In genomic region chr13:48260690-48261278, GRCm38 (mm10) we compare ENCODE assay signal across 8 mouse cellular contexts. TPM values are rescaled to one million over a fixed set of nuclear protein-coding genes. Genes with fewer than 3 reads are reported as not detected.
DNase-seq lines count a peak whose midpoint lies in the region; ATAC-seq and TF ChIP-seq lines count a peak whose summit lies in the region.

TSS of gene Id4 (plus strand) at chr13:48261228.

- ATAC-seq in erythroblast, adult 5-6 weeks (replicated peaks; ENCODE audit: low FRiP score, poor library complexity, severe bottlenecking) = no peak
- peak; percentile 98 for ATAC-seq in embryonic facial prominence, embryonic 15.5 days (ENCODE audit: insufficient number of reproducible peaks, low FRiP score, low TSS enrichment, low read depth)
- ATAC-seq in limb, embryonic 12.5 days (ENCODE audit: insufficient number of reproducible peaks, insufficient read depth, low FRiP score, low TSS enrichment, low read depth) = peak; percentile 92
- peak; percentile 97 for ATAC-seq in midbrain, embryonic 16.5 days
- peak; percentile 98 for ATAC-seq in stomach, postnatal 0 days (ENCODE audit: low FRiP score, low TSS enrichment)

- WGBS in embryonic facial prominence, embryonic 15.5 days = under 1% methylated on average over 52 of the region's 52 CpGs
- under 1% methylated on average over 52 of the region's 52 CpGs for WGBS in limb, embryonic 12.5 days
- WGBS in midbrain, embryonic 16.5 days = under 1% methylated on average over 51 of the region's 52 CpGs
- under 1% methylated on average over 49 of the region's 52 CpGs for WGBS in stomach, postnatal 0 days

- TF ChIP-seq EP300 in stomach, postnatal 0 days (optimal IDR thresholded peaks at IDR 0.05) = no peak

- no peak for TF ChIP-seq CTCF in stomach, postnatal 0 days (IDR thresholded peaks at IDR 0.05; ENCODE audit: low read depth)

- no peaks in the 10 kb centered on the region for H3K4me1 ChIP-seq in erythroblast, embryonic 14.5 days (ENCODE audit: control insufficient read depth)
- H3K4me1 ChIP-seq in embryonic facial prominence, embryonic 15.5 days = peaks cover 10% of the 10 kb centered on the region; the same call in 1 of the 2 replicates
- H3K4me1 ChIP-seq in limb, embryonic 12.5 days (replicated peaks) = peaks cover 3% of the 10 kb centered on the region
- peaks cover 10% of the 10 kb centered on the region for H3K4me1 ChIP-seq in midbrain, embryonic 16.5 days (ENCODE audit: control insufficient read depth, insufficient read depth, low read length)
- H3K4me1 ChIP-seq in stomach, postnatal 0 days (replicated peaks; ENCODE audit: control insufficient read depth, insufficient read depth) = no peaks in the 10 kb centered on the region

- DNase-seq in heart, adult 9 months (ENCODE audit: low spot score in 2 of 2) = peak; percentile 94 to 95
- DNase-seq in kidney, adult 9 months = peak; percentile 97
- DNase-seq in stomach, postnatal 0 days (ENCODE audit: low spot score) = peak; percentile 98

- H3K27me3 ChIP-seq in erythroblast, embryonic 14.5 days (ENCODE audit: control insufficient read depth) = peaks cover 54% of the 10 kb centered on the region
- H3K27me3 ChIP-seq in embryonic facial prominence, embryonic 15.5 days = no peaks in the 10 kb centered on the region
- H3K27me3 ChIP-seq in limb, embryonic 12.5 days = peaks cover 5% of the 10 kb centered on the region; the same call in 1 of the 2 replicates
- no peaks in the 10 kb centered on the region for H3K27me3 ChIP-seq in midbrain, embryonic 16.5 days (ENCODE audit: control insufficient read depth, insufficient read depth, low read depth, low read length)
- no peaks in the 10 kb centered on the region for H3K27me3 ChIP-seq in stomach, postnatal 0 days (ENCODE audit: control insufficient read depth, insufficient read depth, low read length)

- H3K36me3 ChIP-seq in erythroblast, embryonic 14.5 days (ENCODE audit: control insufficient read depth) = no peaks in the 10 kb centered on the region
- no peaks in the 10 kb centered on the region for H3K36me3 ChIP-seq in embryonic facial prominence, embryonic 15.5 days
- H3K36me3 ChIP-seq in limb, embryonic 12.5 days = no peaks in the 10 kb centered on the region
- H3K36me3 ChIP-seq in midbrain, embryonic 16.5 days (ENCODE audit: control insufficient read depth, insufficient read depth, low read length) = no peaks in the 10 kb centered on the region
- H3K36me3 ChIP-seq in stomach, postnatal 0 days (ENCODE audit: control insufficient read depth, insufficient read depth, low read length) = no peaks in the 10 kb centered on the region

- peak within 1 kb of the TSS; percentile 76 for H3K9ac ChIP-seq in embryonic facial prominence, embryonic 15.5 days
- peak within 1 kb of the TSS; percentile 79 for H3K9ac ChIP-seq in limb, embryonic 12.5 days (replicated peaks)
- H3K9ac ChIP-seq in midbrain, embryonic 16.5 days (ENCODE audit: low read depth, low read length) = peak within 1 kb of the TSS; percentile 100
- peak within 1 kb of the TSS; percentile 85 for H3K9ac ChIP-seq in stomach, postnatal 0 days (ENCODE audit: low read length)

- peak within 1 kb of the TSS; percentile 91 for H3K4me2 ChIP-seq in embryonic facial prominence, embryonic 15.5 days (replicated peaks)
- peak within 1 kb of the TSS; percentile 82 for H3K4me2 ChIP-seq in limb, embryonic 12.5 days
- peak within 1 kb of the TSS; percentile 58 for H3K4me2 ChIP-seq in midbrain, embryonic 16.5 days (ENCODE audit: low read length)
- H3K4me2 ChIP-seq in stomach, postnatal 0 days (replicated peaks; ENCODE audit: low read depth) = peak within 1 kb of the TSS; percentile 80

- H3K27ac ChIP-seq in embryonic facial prominence, embryonic 15.5 days (replicated peaks) = peak within 1 kb of the TSS; percentile 92
- peak within 1 kb of the TSS; percentile 89 for H3K27ac ChIP-seq in limb, embryonic 12.5 days
- peak within 1 kb of the TSS; percentile 99 for H3K27ac ChIP-seq in midbrain, embryonic 16.5 days (ENCODE audit: low read length)
- H3K27ac ChIP-seq in stomach, postnatal 0 days (replicated peaks) = peak within 1 kb of the TSS; percentile 93

- peak within 1 kb of the TSS; percentile 30 for H3K4me3 ChIP-seq in erythroblast, embryonic 14.5 days (replicated peaks)
- H3K4me3 ChIP-seq in embryonic facial prominence, embryonic 15.5 days (replicated peaks) = peak within 1 kb of the TSS; percentile 78
- peak within 1 kb of the TSS; percentile 70 for H3K4me3 ChIP-seq in limb, embryonic 12.5 days (replicated peaks)
- H3K4me3 ChIP-seq in midbrain, embryonic 16.5 days (ENCODE audit: low read depth, low read length) = peak within 1 kb of the TSS; percentile 92
- peak within 1 kb of the TSS; percentile 72 for H3K4me3 ChIP-seq in stomach, postnatal 0 days (ENCODE audit: low read depth, low read length)

- H3K9me3 ChIP-seq in erythroblast, embryonic 14.5 days (ENCODE audit: control insufficient read depth, low read length) = no peaks in the 10 kb centered on the region; the same call in 1 of the 2 replicates
- no peaks in the 10 kb centered on the region for H3K9me3 ChIP-seq in embryonic facial prominence, embryonic 15.5 days (replicated peaks)
- H3K9me3 ChIP-seq in limb, embryonic 12.5 days = no peaks in the 10 kb centered on the region
- H3K9me3 ChIP-seq in midbrain, embryonic 16.5 days (replicated peaks; ENCODE audit: control insufficient read depth, low read length, poor library complexity, severe bottlenecking) = no peaks in the 10 kb centered on the region
- no peaks in the 10 kb centered on the region for H3K9me3 ChIP-seq in stomach, postnatal 0 days (ENCODE audit: control insufficient read depth, low read length)

RNA-seq across cellular contexts. Expression of gene Id4, which starts in this region (rescaled TPM):
- polyA plus RNA-seq in erythroblast, embryonic 14.5 days (2012) = 0.01 TPM in 1 of 2 replicates, not detected in the other
- not detected in 2 replicates for total RNA-seq in erythroblast, adult 5-6 weeks (2015; ENCODE audit: low replicate concordance)
- total RNA-seq in erythroblast, adult 5-6 weeks (2017; ENCODE audit: low replicate concordance) = 0.51 TPM in 1 of 2 replicates, not detected in the other
- polyA plus RNA-seq in embryonic facial prominence, embryonic 15.5 days (2015; fragmentation: Nextera tagmentation; extraction: Ambion mirVana) = 18.8 and 20.3 TPM in 2 replicates
- polyA plus RNA-seq in limb, embryonic 12.5 days (2016; fragmentation: Nextera tagmentation; extraction: Ambion mirVana) = 8.4 and 9.8 TPM in 2 replicates
- polyA plus RNA-seq in midbrain, embryonic 16.5 days (2015; fragmentation: Nextera tagmentation; extraction: Ambion mirVana) = 148 and 217 TPM in 2 replicates
- polyA plus RNA-seq in stomach, postnatal 0 days (2015; fragmentation: Nextera tagmentation; extraction: Ambion mirVana) = 15.4 and 20.3 TPM in 2 replicates

Comparison
In these comparisons a context has a peak if more than half of its experiments do, and no peak if none do; other contexts are left out.
1. H3K4me3 ChIP-seq: peak in every context shown above with its lines; median percentile 92 in midbrain, embryonic 16.5 days; 78 in embryonic facial prominence, embryonic 15.5 days; 72 in stomach, postnatal 0 days; 70 in limb, embryonic 12.5 days; 30 in erythroblast, embryonic 14.5 days.